Mouse (Mus musculus) lung, embryonic 16.5 days (tissue): Measurements from ENCODE around the gene Agbl5. TPM values are rescaled to one million over a fixed set of nuclear protein-coding genes. Genes with fewer than 3 reads are reported as not detected.

Source experiments
- ATAC-seq: fragments of 200-750 bp; cut with Nextera tagmentation; 2 replicates; pipeline ENCODE4 v1.8.0; 2017; ENCODE audit warnings: low read depth, mild to moderate bottlenecking, moderate library complexity
- H3K27ac ChIP-seq: fragments of 300-500 bp; sonication (generic); 2 replicates; pipeline ENCODE4 v1.5.1; 2014; ENCODE audit warnings: mild to moderate bottlenecking, control low read depth, low read length
- H3K27me3 ChIP-seq: fragments of 300-500 bp; sonication (generic); 2 replicates; pipeline ENCODE4 v1.6.1; 2014; ENCODE audit warnings: low read depth, low read length, mixed read lengths; ENCODE audit not compliant: control insufficient read depth, insufficient read depth
- H3K36me3 ChIP-seq: fragments of 300-500 bp; sonication (generic); 2 replicates; pipeline ENCODE4 v1.6.1; 2014; ENCODE audit warnings: low read length; ENCODE audit not compliant: control insufficient read depth, insufficient read depth
- H3K4me1 ChIP-seq: fragments of 300-500 bp; sonication (generic); replicated peaks from 2 replicates; pipeline ENCODE4 v1.6.1; 2014; ENCODE audit warnings: low read length, mixed read lengths; ENCODE audit not compliant: control insufficient read depth, insufficient read depth
- H3K4me2 ChIP-seq: fragments of 300-500 bp; sonication (generic); 2 replicates; pipeline ENCODE4 v1.6.1; 2014; ENCODE audit warnings: low read depth, low read length, control low read depth
- H3K4me3 ChIP-seq: fragments of 300-500 bp; sonication (generic); 2 replicates; pipeline ENCODE4 v1.5.1; 2014; ENCODE audit warnings: mild to moderate bottlenecking, low read length, control low read depth
- H3K9ac ChIP-seq: fragments of 300-500 bp; sonication (generic); 2 replicates; pipeline ENCODE4 v1.6.1; 2014; ENCODE audit warnings: low read length, control low read depth
- H3K9me3 ChIP-seq: fragments of 300-500 bp; sonication (generic); 2 replicates; pipeline ENCODE4 v1.6.1; 2016; ENCODE audit warnings: low read length; ENCODE audit not compliant: control insufficient read depth
- WGBS: fragments of 180-500 bp; shearing (Covaris S2); extraction: QIAGEN DNeasy Blood & Tissue Kit; methylation state at CpG from one replicate; pipeline ENCODE4 v1.1.7; 2014; 5-methylcytosine and 5-hydroxymethylcytosine counted together
- polyA plus RNA-seq: library from polyadenylated mRNA; unstranded; fragments of >200 nt; fragmentation: Nextera tagmentation; extraction: Ambion mirVana; gene quantifications from 2 replicates; pipeline ENCODE4 v1.2.1, GENCODE M21; 2015

Gene Agbl5
- polyA plus RNA-seq, 1 experiment from 2014 or later: 21.2 TPM

DNA sequence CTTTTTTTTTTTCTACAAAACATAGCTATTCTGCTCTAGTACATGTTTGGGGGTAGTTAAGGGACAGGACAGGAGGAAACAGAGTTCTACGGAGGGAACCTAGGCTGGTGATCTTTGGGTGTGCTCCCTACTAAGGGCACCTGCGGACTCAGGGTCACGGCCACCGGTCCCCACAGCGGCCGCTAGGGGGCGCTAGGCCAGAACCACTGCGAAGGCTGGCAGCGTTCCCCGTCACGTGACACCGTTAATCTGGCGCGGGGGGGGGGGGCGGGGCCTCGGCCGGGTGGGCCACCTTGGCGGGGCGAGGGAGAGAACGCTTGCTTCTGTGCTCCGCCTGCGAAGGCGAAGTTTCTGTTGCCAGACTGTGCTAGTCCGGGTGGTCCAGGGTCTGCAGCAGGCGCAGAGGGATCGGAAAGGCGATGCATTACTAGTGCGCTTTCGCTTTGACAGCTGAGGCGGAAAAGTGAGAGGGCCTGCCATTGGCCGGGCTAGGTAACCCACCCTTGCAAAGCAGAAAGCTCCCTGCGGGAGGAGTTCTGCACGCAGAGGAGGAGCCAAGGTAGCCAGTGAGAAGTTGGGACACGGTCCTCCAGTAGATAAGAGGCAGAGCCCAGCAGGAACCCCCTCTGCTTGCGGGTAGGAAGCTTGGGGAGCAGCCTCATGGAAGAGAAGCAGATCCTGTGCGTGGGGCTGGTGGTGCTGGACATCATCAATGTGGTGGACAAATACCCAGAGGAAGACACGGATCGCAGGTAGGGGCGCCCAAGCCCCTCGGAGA lies 33.0 kb downstream of the Agbl5 start, which contains the start of gene Khk:
Khk (plus strand) TSS at position 176 of the 778 bp plus-strand sequence.
- H3K4me2 ChIP-seq: peak within 1 kb of the TSS; percentile 65
- under 1% methylated on average over 36 of the region's 40 CpGs for WGBS
- peak within 1 kb of the TSS; percentile 56 for H3K4me3 ChIP-seq
- H3K9me3 ChIP-seq: no peaks in the 10 kb centered on the region
- H3K36me3 ChIP-seq: peaks cover 10% of the 10 kb centered on the region
- peaks cover 23% of the 10 kb centered on the region for H3K4me1 ChIP-seq
- ATAC-seq: peak; percentile 84
- H3K27ac ChIP-seq: peak within 1 kb of the TSS; percentile 80
- H3K27me3 ChIP-seq: no peaks in the 10 kb centered on the region; the same call in 1 of the 2 replicates
- peak within 1 kb of the TSS; percentile 70 for H3K9ac ChIP-seq

DNA sequence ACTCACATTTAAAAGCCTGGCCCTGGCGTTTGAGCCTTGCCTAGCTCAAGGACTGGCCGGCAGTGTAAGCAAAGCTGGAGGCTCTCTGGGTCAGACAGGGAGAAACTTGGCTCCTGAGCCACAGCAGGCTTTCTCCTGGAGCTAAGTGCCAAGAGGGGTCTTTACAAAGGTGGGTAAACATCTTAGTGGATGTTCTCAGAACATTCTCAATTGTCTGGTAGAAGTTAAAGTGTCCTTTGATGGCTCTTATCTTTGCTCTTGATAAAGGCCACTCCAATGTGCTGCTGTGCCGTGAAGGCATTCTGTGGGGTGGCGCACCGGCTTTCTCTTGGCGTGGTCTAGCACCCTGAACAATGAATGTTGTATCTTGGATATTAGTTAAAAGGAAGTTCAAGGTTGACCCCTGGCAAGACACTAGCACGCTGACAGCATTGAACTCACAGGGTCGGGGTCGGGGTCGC lies 34.1 kb downstream of the Agbl5 start:
- Histone ChIP-seq H3K4me3 (no peak overlapping the region), H3K27me3 (no peaks in the 10 kb centered on the region; the same call in 1 of the 2 replicates), H3K4me2 (peak overlapping the region; percentile 65; the same call in 1 of the 2 replicates), H3K4me1 (peaks cover 22% of the 10 kb centered on the region), H3K9me3 (no peaks in the 10 kb centered on the region), H3K9ac (no peak overlapping the region), H3K27ac (no peak overlapping the region), H3K36me3 (peaks cover 4% of the 10 kb centered on the region; the same call in 1 of the 2 replicates)
- no peak for ATAC-seq
- WGBS: 34% methylated on average over 10 of the region's 10 CpGs

DNA sequence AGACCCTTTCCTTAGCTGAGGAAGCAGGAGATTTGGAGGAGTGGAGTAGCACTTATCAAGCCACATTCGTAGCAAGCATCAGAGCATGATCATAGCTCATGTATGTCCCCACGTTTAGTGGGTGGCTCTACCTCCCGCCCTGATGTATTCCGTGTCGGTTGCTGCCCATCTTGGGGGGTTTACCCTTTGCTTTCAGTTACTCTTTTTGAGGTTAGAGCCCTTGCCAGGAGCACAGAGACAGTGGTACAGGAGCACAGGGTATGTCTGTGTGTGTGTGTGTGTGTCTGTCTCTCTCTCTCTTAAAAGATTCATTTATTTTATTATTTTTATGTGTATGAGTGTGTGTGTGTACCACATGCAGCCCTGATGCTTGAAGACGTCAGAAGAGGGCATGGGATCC lies 34.6 kb downstream of the Agbl5 start:
- peaks cover 22% of the 10 kb centered on the region for H3K4me1 ChIP-seq
- no peaks in the 10 kb centered on the region; the same call in 1 of the 2 replicates for H3K27me3 ChIP-seq
- no peaks in the 10 kb centered on the region for H3K9me3 ChIP-seq
- H3K27ac ChIP-seq: no peak overlapping the region
- WGBS: 63% methylated on average over 6 of the region's 6 CpGs
- no peak overlapping the region for H3K9ac ChIP-seq
- H3K4me2 ChIP-seq: no peak overlapping the region
- ATAC-seq: no peak
- no peak overlapping the region for H3K4me3 ChIP-seq
- peaks cover 4% of the 10 kb centered on the region; the same call in 1 of the 2 replicates for H3K36me3 ChIP-seq

DNA sequence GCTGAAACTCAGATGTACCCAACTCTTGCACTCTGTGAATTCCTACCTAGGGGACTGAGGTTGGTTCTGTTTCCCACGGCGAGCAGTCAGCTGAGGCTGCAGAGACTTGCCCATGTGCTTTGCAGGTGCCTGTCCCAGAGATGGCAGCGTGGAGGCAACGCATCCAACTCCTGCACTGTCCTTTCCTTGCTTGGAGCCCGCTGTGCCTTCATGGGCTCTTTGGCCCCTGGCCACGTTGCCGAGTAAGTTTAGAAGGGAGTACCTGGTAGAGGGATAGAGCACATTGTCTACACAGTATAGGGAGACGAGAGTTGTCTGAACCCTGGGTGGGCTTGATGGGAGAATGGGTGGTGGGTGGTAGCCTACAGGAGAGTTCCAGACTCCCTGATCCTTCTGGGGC lies 36.1 kb downstream of the Agbl5 start:
- Histone ChIP-seq H3K4me2 (no peak overlapping the region), H3K4me1 (peaks cover 22% of the 10 kb centered on the region), H3K4me3 (no peak overlapping the region), H3K9me3 (no peaks in the 10 kb centered on the region), H3K9ac (no peak overlapping the region), H3K27ac (no peak overlapping the region), H3K27me3 (no peaks in the 10 kb centered on the region; the same call in 1 of the 2 replicates), H3K36me3 (no peaks in the 10 kb centered on the region)
- ATAC-seq: no peak
- WGBS: 72% methylated on average over 8 of the region's 8 CpGs

DNA sequence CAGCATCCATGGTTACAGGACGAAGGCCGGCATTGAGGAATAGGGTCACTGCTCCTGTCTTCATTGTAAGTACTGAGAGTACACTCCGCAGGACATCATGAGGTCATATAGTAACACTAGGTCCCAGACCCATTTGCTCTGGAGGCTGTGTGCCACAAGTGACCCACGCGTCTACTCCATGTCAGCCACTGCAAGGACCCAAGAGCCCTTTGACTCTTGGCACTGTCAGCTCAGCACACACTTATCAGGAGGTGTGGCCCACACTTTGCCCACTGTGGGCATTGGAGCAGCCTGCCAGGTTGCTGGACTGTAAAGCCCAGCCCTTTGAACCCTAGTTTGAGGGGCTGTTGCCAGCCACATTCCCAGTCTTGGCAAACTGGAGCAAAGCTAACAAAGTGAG lies 36.7 kb downstream of the Agbl5 start:
- WGBS: 89% methylated on average over 5 of the region's 5 CpGs
- Histone ChIP-seq H3K4me2 (no peak overlapping the region), H3K4me1 (peaks cover 20% of the 10 kb centered on the region), H3K9me3 (no peaks in the 10 kb centered on the region), H3K27ac (no peak overlapping the region), H3K9ac (no peak overlapping the region), H3K27me3 (no peaks in the 10 kb centered on the region; the same call in 1 of the 2 replicates), H3K36me3 (no peaks in the 10 kb centered on the region), H3K4me3 (no peak overlapping the region)
- ATAC-seq: no peak

DNA sequence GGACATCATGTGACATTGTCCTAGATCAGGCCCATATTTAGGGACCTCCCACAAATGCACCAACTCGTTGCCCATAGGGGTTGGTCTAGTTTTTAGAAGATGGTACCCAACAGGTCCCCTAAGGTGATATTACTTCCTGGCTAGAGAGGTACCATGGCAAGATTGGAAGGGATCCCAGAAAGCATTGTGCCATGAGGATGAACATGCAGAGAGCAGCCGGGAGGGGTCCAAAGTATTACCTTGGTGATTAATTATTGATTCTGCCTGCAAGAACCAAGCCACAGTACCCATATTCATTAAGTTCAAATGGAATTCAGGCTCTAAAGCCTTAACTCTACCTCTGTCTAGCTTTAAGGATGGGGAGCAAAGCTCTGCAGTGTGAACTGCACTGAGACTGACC lies 37.6 kb downstream of the Agbl5 start:
- no peaks in the 10 kb centered on the region for H3K9me3 ChIP-seq
- H3K27me3 ChIP-seq: no peaks in the 10 kb centered on the region; the same call in 1 of the 2 replicates
- 72% methylated on average over 2 of the region's 2 CpGs for WGBS
- no peak for ATAC-seq
- peaks cover 12% of the 10 kb centered on the region for H3K4me1 ChIP-seq
- H3K9ac ChIP-seq: no peak overlapping the region
- H3K27ac ChIP-seq: no peak overlapping the region
- H3K4me3 ChIP-seq: no peak overlapping the region
- H3K4me2 ChIP-seq: no peak overlapping the region
- H3K36me3 ChIP-seq: no peaks in the 10 kb centered on the region

DNA sequence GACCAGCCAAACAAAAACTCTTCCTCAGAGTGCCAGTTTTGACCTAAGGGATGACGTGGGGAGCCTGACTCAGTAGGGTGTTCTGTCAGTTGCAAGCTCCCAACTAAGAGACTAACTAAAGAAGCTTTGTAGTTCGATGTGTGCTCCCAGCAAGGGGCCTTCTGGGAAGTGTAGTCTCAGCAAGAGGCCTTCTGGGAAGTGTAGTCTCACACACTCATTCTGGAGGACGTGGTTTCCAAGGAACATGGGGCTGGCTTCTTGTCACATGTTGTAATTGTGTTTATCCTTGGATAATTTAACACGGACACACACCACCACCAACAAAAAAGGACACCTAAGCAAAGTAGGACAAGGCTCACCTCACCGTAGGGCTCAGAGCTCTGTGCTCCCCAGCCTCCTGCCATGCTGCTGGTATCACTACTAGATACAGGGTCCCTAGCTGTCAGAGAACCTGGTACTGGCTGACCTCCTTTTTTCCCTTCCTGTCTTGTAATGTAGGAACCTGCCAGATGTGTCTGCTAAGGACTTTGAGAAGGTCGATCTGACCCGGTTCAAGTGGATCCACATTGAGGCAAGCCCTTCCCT lies 39.5 kb downstream of the Agbl5 start:
- Histone ChIP-seq H3K9me3 (no peaks in the 10 kb centered on the region), H3K27me3 (no peaks in the 10 kb centered on the region; the same call in 1 of the 2 replicates), H3K4me3 (no peak overlapping the region), H3K36me3 (no peaks in the 10 kb centered on the region), H3K27ac (no peak overlapping the region), H3K4me1 (0 out of 2 replicates have a peak, but pooled peaks cover 2% of the 10 kb centered on the region), H3K9ac (no peak overlapping the region), H3K4me2 (peak overlapping the region; percentile 28; the same call in 1 of the 2 replicates)
- 41% methylated on average over 7 of the region's 7 CpGs for WGBS
- ATAC-seq: peak; percentile 60

DNA sequence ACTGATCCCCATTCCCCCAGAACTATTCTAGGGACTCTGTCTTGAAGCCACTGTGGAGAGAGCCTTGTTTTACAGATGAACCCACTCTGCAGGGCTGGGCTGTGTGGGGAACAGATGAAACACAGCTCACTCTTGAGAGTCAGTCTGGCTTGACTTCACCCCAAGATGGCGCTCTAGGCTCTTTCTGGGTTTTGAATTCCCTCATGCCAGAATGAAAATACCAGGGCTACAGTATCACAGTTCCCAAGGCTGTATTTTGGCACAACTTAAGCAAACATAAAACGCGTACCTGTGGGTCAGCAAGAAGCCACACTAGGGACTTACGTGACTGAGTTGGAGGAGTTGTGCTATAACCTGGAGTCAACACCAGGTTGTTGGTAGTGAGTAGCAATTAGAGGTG lies 41.6 kb downstream of the Agbl5 start:
- ATAC-seq: no peak; the same call in 1 of the 2 replicates
- H3K36me3 ChIP-seq: no peaks in the 10 kb centered on the region
- no peaks in the 10 kb centered on the region for H3K27me3 ChIP-seq
- no peak overlapping the region for H3K4me2 ChIP-seq
- H3K4me1 ChIP-seq: no peaks in the 10 kb centered on the region
- H3K9ac ChIP-seq: no peak overlapping the region
- 22% methylated on average over 4 of the region's 4 CpGs for WGBS
- no peak overlapping the region for H3K4me3 ChIP-seq
- H3K27ac ChIP-seq: no peak overlapping the region
- H3K9me3 ChIP-seq: no peaks in the 10 kb centered on the region

DNA sequence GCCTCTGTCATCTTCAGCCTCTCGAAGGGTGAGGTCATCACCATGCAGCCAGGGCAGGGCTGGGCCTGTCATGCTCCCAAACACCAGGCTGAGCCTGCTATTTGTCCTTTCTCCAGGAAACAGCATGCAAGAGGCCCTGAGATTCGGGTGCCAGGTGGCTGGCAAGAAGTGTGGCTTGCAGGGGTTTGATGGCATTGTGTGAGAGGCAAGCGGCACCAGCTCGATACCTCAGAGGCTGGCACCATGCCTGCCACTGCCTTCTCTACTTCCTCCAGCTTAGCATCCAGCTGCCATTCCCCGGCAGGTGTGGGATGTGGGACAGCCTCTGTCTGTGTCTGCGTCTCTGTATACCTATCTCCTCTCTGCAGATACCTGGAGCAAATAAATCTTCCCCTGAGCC lies 42.4 kb downstream of the Agbl5 start:
- H3K4me1 ChIP-seq: no peaks in the 10 kb centered on the region
- H3K9ac ChIP-seq: no peak overlapping the region
- no peak for ATAC-seq
- H3K27me3 ChIP-seq: no peaks in the 10 kb centered on the region
- H3K4me3 ChIP-seq: no peak overlapping the region
- no peaks in the 10 kb centered on the region for H3K36me3 ChIP-seq
- H3K4me2 ChIP-seq: no peak overlapping the region
- H3K9me3 ChIP-seq: no peaks in the 10 kb centered on the region
- WGBS: 83% methylated on average over 6 of the region's 6 CpGs
- H3K27ac ChIP-seq: no peak overlapping the region
